Mouse (Mus musculus): ENCODE data around the gene Rab11fip4. TPM values are rescaled to one million over a fixed set of nuclear protein-coding genes. Genes with fewer than 3 reads are reported as not detected.

Gene Rab11fip4
- total and polyA plus RNA-seq, 3 experiments = 0.05 TPM; not detected in 2

DNA sequence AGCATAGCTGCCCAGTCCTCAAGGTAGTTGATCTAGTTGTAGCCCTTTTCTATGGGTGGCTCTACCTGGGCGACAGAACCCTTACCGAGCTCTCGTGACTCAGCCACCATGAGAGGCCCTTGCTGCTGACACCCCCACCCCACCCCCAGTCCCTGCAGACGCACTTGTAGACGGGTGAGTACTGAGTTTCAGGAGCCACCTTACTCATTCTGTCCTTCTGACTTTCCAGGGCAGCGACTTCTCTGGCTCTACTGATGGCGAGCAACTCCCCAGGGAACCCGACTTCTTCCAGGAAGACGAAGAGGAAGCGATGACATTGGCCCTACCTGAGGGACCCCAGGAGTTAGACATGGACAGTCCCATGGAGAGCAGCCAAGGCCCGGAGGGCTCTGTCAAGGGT, 89.5 kb downstream of the Rab11fip4 start:
- no peaks in the 10 kb centered on the region for H3K9me3 ChIP-seq (replicated peaks)
- TF ChIP-seq CTCF (IDR thresholded peaks at IDR 0.05; ENCODE audit: low read depth, low read length) (no peak), GATA2 (IDR thresholded peaks at IDR 0.05; ENCODE audit: borderline replicate concordance, low read depth, low read length) (no peak), GATA1 (IDR thresholded peaks at IDR 0.05; ENCODE audit: borderline replicate concordance, low read length) (no peak), TAL1 (conservative IDR thresholded peaks at IDR 0.05; ENCODE audit: low read depth, low read length) (no peak), POLR2AphosphoS5 (IDR thresholded peaks at IDR 0.05; ENCODE audit: insufficient replicate concordance, low read depth, low read length) (no peak)
- 0 out of 2 replicates have a peak, but pooled peaks cover 2% of the 10 kb centered on the region for H3K4me1 ChIP-seq (ENCODE audit: insufficient read depth, low read depth, low read length)
- no peak for DNase-seq (ENCODE audit: low spot score)
- peaks cover 31% of the 10 kb centered on the region for H3K27me3 ChIP-seq (ENCODE audit: insufficient read depth, low read length)
- ATAC-seq (ENCODE audit: extremely low read depth, insufficient number of reproducible peaks, low FRiP score, poor library complexity, severe bottlenecking) = no peak
- H3K36me3 ChIP-seq (replicated peaks) = no peaks in the 10 kb centered on the region
- no peak overlapping the region for H3K4me3 ChIP-seq (ENCODE audit: low read depth, low read length)

- peaks cover 30% of the 10 kb centered on the region for H3K27me3 ChIP-seq (ENCODE audit: insufficient read depth, low read length)
- TF ChIP-seq GATA2 (IDR thresholded peaks at IDR 0.05; ENCODE audit: borderline replicate concordance, low read depth, low read length) = no peak
- no peak for TF ChIP-seq GATA1 (IDR thresholded peaks at IDR 0.05; ENCODE audit: borderline replicate concordance, low read length)
- DNase-seq (ENCODE audit: low spot score) (no peak), ATAC-seq (ENCODE audit: extremely low read depth, insufficient number of reproducible peaks, low FRiP score, poor library complexity, severe bottlenecking) (no peak)
- no peaks in the 10 kb centered on the region for H3K36me3 ChIP-seq (replicated peaks)
- H3K9me3 ChIP-seq (replicated peaks) = no peaks in the 10 kb centered on the region
- 0 out of 2 replicates have a peak, but pooled peaks cover 2% of the 10 kb centered on the region for H3K4me1 ChIP-seq (ENCODE audit: insufficient read depth, low read depth, low read length)
- H3K4me3 ChIP-seq (ENCODE audit: low read depth, low read length) = no peak overlapping the region
These were observed 90.2 kb downstream of the Rab11fip4 start for GRCm38 (mm10) chr11:79681182-79681581.

DNA sequence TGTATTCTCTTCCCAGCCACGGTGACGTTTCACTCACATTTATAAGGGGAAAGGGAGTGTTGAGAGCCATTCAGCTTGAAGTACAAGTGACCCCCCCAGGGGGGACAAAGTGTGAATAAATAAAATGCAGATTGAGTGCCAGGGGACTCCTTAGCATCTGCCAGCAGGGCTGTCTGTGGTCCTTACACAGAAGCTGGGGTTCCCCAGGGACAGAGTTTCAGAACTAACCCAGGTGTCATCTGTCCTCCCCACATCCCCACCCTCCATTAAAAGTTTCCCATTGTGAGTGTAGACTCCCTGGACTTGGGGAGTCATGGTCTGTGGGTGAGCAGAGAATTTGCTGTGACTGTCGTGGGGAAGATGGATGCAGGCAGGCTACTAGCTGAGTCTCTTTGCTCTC, 90.8 kb downstream of the Rab11fip4 start:
- Histone ChIP-seq H3K4me1 (ENCODE audit: insufficient read depth, low read depth, low read length) (0 out of 2 replicates have a peak, but pooled peaks cover 2% of the 10 kb centered on the region), H3K36me3 (replicated peaks) (no peaks in the 10 kb centered on the region), H3K4me3 (ENCODE audit: low read depth, low read length) (no peak overlapping the region), H3K27me3 (ENCODE audit: insufficient read depth, low read length) (peaks cover 32% of the 10 kb centered on the region), H3K9me3 (replicated peaks) (no peaks in the 10 kb centered on the region)
- DNase-seq (ENCODE audit: low spot score) = no peak
- no peak for TF ChIP-seq TAL1 (conservative IDR thresholded peaks at IDR 0.05; ENCODE audit: low read depth, low read length)
- no peak for TF ChIP-seq CTCF (IDR thresholded peaks at IDR 0.05; ENCODE audit: low read depth, low read length)
- TF ChIP-seq GATA2 (IDR thresholded peaks at IDR 0.05; ENCODE audit: borderline replicate concordance, low read depth, low read length) = no peak
- no peak for ATAC-seq (ENCODE audit: extremely low read depth, insufficient number of reproducible peaks, low FRiP score, poor library complexity, severe bottlenecking)

- Histone ChIP-seq H3K27me3 (ENCODE audit: insufficient read depth, low read length) (peaks cover 25% of the 10 kb centered on the region), H3K36me3 (replicated peaks) (no peaks in the 10 kb centered on the region), H3K9me3 (replicated peaks) (no peaks in the 10 kb centered on the region), H3K4me1 (ENCODE audit: insufficient read depth, low read depth, low read length) (0 out of 2 replicates have a peak, but pooled peaks cover 2% of the 10 kb centered on the region), H3K4me3 (ENCODE audit: low read depth, low read length) (no peak overlapping the region)
- ATAC-seq (ENCODE audit: extremely low read depth, insufficient number of reproducible peaks, low FRiP score, poor library complexity, severe bottlenecking) = no peak
- DNase-seq (ENCODE audit: low spot score) = no peak
- TF ChIP-seq GATA1 (IDR thresholded peaks at IDR 0.05; ENCODE audit: borderline replicate concordance, low read length) (no peak), POLR2AphosphoS5 (IDR thresholded peaks at IDR 0.05; ENCODE audit: insufficient replicate concordance, low read depth, low read length) (no peak), TAL1 (conservative IDR thresholded peaks at IDR 0.05; ENCODE audit: low read depth, low read length) (no peak), CTCF (IDR thresholded peaks at IDR 0.05; ENCODE audit: low read depth, low read length) (no peak), GATA2 (IDR thresholded peaks at IDR 0.05; ENCODE audit: borderline replicate concordance, low read depth, low read length) (no peak)
These were observed 94.1 kb downstream of the Rab11fip4 start for GRCm38 (mm10) chr11:79685109-79685508.

DNA sequence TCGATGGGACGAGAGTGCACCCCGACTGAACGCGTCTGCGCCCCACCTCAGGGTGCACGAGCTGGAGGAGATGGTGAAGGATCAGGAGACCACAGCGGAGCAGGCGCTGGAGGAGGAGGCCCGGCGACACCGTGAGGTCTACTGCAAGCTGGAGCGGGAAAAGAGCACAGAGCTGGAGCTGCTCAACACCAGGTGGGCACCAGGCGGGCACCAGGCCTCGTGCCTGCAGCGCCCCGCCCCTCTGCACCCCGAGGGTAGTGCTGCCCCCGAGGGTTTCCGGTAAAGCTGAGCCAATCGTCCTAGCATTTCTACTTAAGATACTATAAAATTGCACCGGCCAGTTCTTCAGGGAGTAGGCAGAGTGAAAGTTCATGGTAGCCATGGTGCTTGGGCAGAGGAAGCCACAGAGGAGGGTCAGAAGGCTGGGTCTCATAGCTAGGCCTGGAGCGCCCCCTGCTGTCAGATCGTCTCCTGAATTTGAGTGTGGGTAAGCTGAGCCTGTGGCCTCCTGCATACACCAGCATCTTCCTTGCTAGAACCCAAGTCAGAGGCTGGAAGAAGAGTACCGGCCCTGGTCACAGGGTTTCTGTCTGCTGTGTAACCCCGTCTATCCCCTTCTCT, 95.6 kb downstream of the Rab11fip4 start:
- Histone ChIP-seq H3K9me3 (replicated peaks) (no peaks in the 10 kb centered on the region), H3K4me3 (ENCODE audit: low read depth, low read length) (no peak overlapping the region), H3K36me3 (replicated peaks) (no peaks in the 10 kb centered on the region), H3K27me3 (ENCODE audit: insufficient read depth, low read length) (peaks cover 31% of the 10 kb centered on the region), H3K4me1 (ENCODE audit: insufficient read depth, low read depth, low read length) (0 out of 2 replicates have a peak, but pooled peaks cover 2% of the 10 kb centered on the region)
- DNase-seq (ENCODE audit: low spot score) (peak; percentile 73), ATAC-seq (ENCODE audit: extremely low read depth, insufficient number of reproducible peaks, low FRiP score, poor library complexity, severe bottlenecking) (no peak; the same call in 1 of the 2 replicates)
- TF ChIP-seq TAL1 (conservative IDR thresholded peaks at IDR 0.05; ENCODE audit: low read depth, low read length) (no peak), GATA1 (IDR thresholded peaks at IDR 0.05; ENCODE audit: borderline replicate concordance, low read length) (no peak), CTCF (IDR thresholded peaks at IDR 0.05; ENCODE audit: low read depth, low read length) (no peak), GATA2 (IDR thresholded peaks at IDR 0.05; ENCODE audit: borderline replicate concordance, low read depth, low read length) (no peak), POLR2AphosphoS5 (IDR thresholded peaks at IDR 0.05; ENCODE audit: insufficient replicate concordance, low read depth, low read length) (no peak)

GRCm38 (mm10) chr11:79689916-79690315, 98.9 kb downstream of the Rab11fip4 start:
- Histone ChIP-seq H3K27me3 (ENCODE audit: insufficient read depth, low read length) (peaks cover 43% of the 10 kb centered on the region), H3K4me1 (ENCODE audit: insufficient read depth, low read depth, low read length) (no peaks in the 10 kb centered on the region), H3K4me3 (ENCODE audit: low read depth, low read length) (no peak overlapping the region), H3K9me3 (replicated peaks) (no peaks in the 10 kb centered on the region), H3K36me3 (replicated peaks) (no peaks in the 10 kb centered on the region)
- TF ChIP-seq GATA2 (IDR thresholded peaks at IDR 0.05; ENCODE audit: borderline replicate concordance, low read depth, low read length) = no peak
- no peak for TF ChIP-seq GATA1 (IDR thresholded peaks at IDR 0.05; ENCODE audit: borderline replicate concordance, low read length)
- DNase-seq (ENCODE audit: low spot score) (no peak), ATAC-seq (ENCODE audit: extremely low read depth, insufficient number of reproducible peaks, low FRiP score, poor library complexity, severe bottlenecking) (no peak)

DNA sequence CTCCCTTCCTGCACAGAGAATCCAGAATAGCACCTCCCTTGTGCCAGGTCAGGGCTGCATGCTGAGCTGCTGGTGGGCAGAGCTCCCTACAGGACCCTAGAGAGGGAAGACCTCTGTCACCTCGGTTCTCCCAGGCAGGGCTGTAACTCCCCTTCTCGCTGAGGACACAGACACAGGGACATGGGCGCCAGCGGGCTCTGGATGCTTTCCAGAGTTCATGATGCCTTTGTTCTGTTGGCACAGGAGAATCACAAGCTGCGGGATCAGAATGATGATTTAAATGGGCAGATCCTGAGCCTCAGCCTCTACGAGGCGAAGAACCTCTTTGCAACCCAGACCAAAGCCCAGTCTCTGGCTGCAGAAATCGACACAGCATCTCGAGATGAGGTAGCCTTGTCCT, 100.5 kb downstream of the Rab11fip4 start:
- DNase-seq (ENCODE audit: low spot score) = no peak
- H3K36me3 ChIP-seq (replicated peaks) = no peaks in the 10 kb centered on the region

More for the DNA sequence above, 100.5 kb downstream of the Rab11fip4 start:
- no peak for TF ChIP-seq TAL1 (conservative IDR thresholded peaks at IDR 0.05; ENCODE audit: low read depth, low read length)
- TF ChIP-seq CTCF (IDR thresholded peaks at IDR 0.05; ENCODE audit: low read depth, low read length) = no peak
- TF ChIP-seq POLR2AphosphoS5 (IDR thresholded peaks at IDR 0.05; ENCODE audit: insufficient replicate concordance, low read depth, low read length) = no peak
- no peak for TF ChIP-seq GATA2 (IDR thresholded peaks at IDR 0.05; ENCODE audit: borderline replicate concordance, low read depth, low read length)
- no peak for TF ChIP-seq GATA1 (IDR thresholded peaks at IDR 0.05; ENCODE audit: borderline replicate concordance, low read length)
- Histone ChIP-seq H3K4me1 (ENCODE audit: insufficient read depth, low read depth, low read length) (no peaks in the 10 kb centered on the region), H3K27me3 (ENCODE audit: insufficient read depth, low read length) (peaks cover 47% of the 10 kb centered on the region), H3K4me3 (ENCODE audit: low read depth, low read length) (no peak overlapping the region), H3K9me3 (replicated peaks) (no peaks in the 10 kb centered on the region)
- ATAC-seq (ENCODE audit: extremely low read depth, insufficient number of reproducible peaks, low FRiP score, poor library complexity, severe bottlenecking) = no peak
